Mouse (Mus musculus) liver, embryonic 11.5 days (tissue): Measurements from ENCODE around the gene Zfp131. TPM values are rescaled to one million over a fixed set of nuclear protein-coding genes. Genes with fewer than 3 reads are reported as not detected.
A peak's percentile ranks its signal among the peaks of the same experiment; 100 is the strongest.

ENCODE experiments used
- ATAC-seq: fragments of 200-750 bp; cut with Nextera tagmentation; replicated peaks from 2 replicates; pipeline ENCODE4 v1.8.0; 2017; ENCODE audit warnings: moderate number of reproducible peaks, mild to moderate bottlenecking, moderate TSS enrichment, moderate library complexity; ENCODE audit not compliant: low FRiP score
- DNase-seq: peaks from one replicate; pipeline ENCODE4 v3.0.0-alpha.2; 2017; ENCODE audit warnings: low spot score
- H3K27ac ChIP-seq: fragments of 300-500 bp; sonication (generic); 2 replicates; pipeline ENCODE4 v1.5.1; 2014; ENCODE audit warnings: mild to moderate bottlenecking, low read depth, low read length, control low read depth
- H3K27me3 ChIP-seq: fragments of 300-500 bp; sonication (generic); replicated peaks from 2 replicates; pipeline ENCODE4 v1.6.1; 2014; ENCODE audit warnings: low read length, mixed read lengths; ENCODE audit not compliant: control insufficient read depth, insufficient read depth
- H3K36me3 ChIP-seq: fragments of 300-500 bp; sonication (generic); 2 replicates; pipeline ENCODE4 v1.6.1; 2014; ENCODE audit warnings: mild to moderate bottlenecking, low read length, moderate library complexity, mixed read lengths; ENCODE audit not compliant: control insufficient read depth, insufficient read depth
- H3K4me1 ChIP-seq: fragments of 300-500 bp; sonication (generic); replicated peaks from 2 replicates; pipeline ENCODE4 v1.6.1; 2014; ENCODE audit warnings: low read length, mixed read lengths; ENCODE audit not compliant: control insufficient read depth, insufficient read depth
- H3K4me2 ChIP-seq: fragments of 300-500 bp; sonication (generic); 2 replicates; pipeline ENCODE4 v1.6.1; 2014; ENCODE audit warnings: mild to moderate bottlenecking, control low read depth, moderate library complexity
- H3K4me3 ChIP-seq: fragments of 300-500 bp; sonication (generic); 2 replicates; pipeline ENCODE4 v1.5.1; 2014; ENCODE audit warnings: low read depth, low read length, control low read depth
- H3K9ac ChIP-seq: fragments of 300-500 bp; sonication (generic); 2 replicates; pipeline ENCODE4 v1.6.1; 2014; ENCODE audit warnings: low read depth, low read length, control low read depth
- H3K9me3 ChIP-seq: fragments of 300-500 bp; sonication (generic); 2 replicates; pipeline ENCODE4 v1.6.1; 2016; ENCODE audit warnings: low read length, inconsistent platforms, mixed read lengths; ENCODE audit not compliant: control insufficient read depth
- WGBS: fragments of 180-500 bp; shearing (Covaris S2); extraction: QIAGEN DNeasy Blood & Tissue Kit; methylation state at CpG from one replicate; pipeline ENCODE4 v1.1.7; 2014; 5-methylcytosine and 5-hydroxymethylcytosine counted together
- polyA plus RNA-seq: library from polyadenylated mRNA; unstranded; fragments of >200 nt; fragmentation: Nextera tagmentation; extraction: Ambion mirVana; gene quantifications from 2 replicates; pipeline ENCODE4 v1.2.1, GENCODE M21; 2014

Zfp131 gene
- polyA plus RNA-seq, 1 experiment from 2014 or later, result 45.1 TPM

DNA sequence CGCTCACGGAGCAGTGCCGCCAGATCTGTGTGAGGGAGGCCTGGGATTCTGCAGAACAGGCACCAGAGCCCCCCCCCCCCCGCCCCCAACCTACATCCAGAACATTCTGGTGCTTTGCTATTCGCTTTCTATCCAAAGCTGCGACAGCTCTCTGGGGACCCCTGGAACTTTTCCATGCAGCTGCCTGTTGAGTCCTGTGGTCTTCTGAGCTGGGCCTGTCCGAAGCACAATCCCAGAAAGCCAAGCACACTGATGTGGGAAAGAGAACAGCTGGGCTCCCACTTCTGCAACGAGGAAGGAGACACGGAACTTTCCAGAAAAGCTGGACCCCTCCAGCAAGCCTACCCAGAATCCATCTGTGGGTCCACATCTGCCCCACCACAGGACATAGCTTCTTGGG lies 19.3 kb upstream of the Zfp131 start:
- no peak overlapping the region for H3K4me2 ChIP-seq
- ATAC-seq, result no peak
- no peaks in the 10 kb centered on the region for H3K4me1 ChIP-seq
- H3K4me3 ChIP-seq, result no peak overlapping the region
- no peaks in the 10 kb centered on the region for H3K36me3 ChIP-seq
- 86% methylated on average over 9 of the region's 9 CpGs for WGBS
- DNase-seq, result no peak
- H3K9ac ChIP-seq, result no peak overlapping the region
- H3K27ac ChIP-seq, result no peak overlapping the region
- no peaks in the 10 kb centered on the region for H3K9me3 ChIP-seq
- H3K27me3 ChIP-seq, result no peaks in the 10 kb centered on the region

DNA sequence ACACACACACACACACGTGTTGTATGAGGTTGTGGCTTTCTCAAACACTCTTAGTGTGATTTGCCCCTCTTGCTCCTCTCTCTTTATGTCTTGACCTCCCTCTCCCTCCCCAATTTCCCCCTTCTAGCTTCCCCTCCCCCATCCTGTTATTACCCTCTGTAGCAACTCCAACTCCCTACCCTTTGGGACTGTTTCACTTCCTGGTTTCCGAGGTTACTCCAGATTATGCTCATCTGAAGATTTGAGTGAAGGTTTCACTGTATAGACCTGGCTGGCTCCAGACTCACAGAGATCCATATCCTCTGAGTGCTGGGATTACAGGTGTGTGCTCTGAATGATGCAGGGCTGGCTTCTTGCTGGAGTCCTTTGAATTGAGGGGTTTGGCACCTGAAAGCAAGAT lies 18.2 kb upstream of the Zfp131 start:
- no peaks in the 10 kb centered on the region for H3K4me1 ChIP-seq
- no peaks in the 10 kb centered on the region for H3K36me3 ChIP-seq
- ATAC-seq (no peak), DNase-seq (no peak)
- no peak overlapping the region for H3K4me2 ChIP-seq
- 63% methylated on average over 2 of the region's 2 CpGs for whole genome bisulfite sequencing
- no peak overlapping the region for H3K4me3 ChIP-seq
- no peak overlapping the region for H3K27ac ChIP-seq
- no peaks in the 10 kb centered on the region for H3K27me3 ChIP-seq
- H3K9ac ChIP-seq, result no peak overlapping the region
- no peaks in the 10 kb centered on the region for H3K9me3 ChIP-seq

DNA sequence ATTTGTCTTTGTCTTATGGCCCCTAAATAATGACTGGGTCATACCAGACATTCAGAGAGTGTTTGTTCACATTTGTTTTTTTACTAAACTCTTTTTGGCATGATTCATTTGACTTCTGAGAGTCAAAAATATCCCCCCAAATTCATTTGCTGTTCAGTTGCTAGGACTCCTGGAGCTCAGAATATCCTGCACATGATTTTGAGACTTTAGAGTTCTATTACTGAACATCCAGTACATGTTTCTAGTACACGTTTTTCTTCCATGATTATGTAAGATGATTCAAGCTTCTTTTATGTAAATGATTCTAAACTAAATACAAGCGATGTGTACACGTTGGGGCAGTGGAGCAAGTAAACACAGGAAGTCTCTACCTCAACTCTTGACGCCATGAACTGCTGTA lies 7.0 kb upstream of the Zfp131 start:
- DNase-seq (no peak), ATAC-seq (no peak)
- no peak overlapping the region for H3K4me2 ChIP-seq
- no peak overlapping the region for H3K4me3 ChIP-seq
- H3K36me3 ChIP-seq, result no peaks in the 10 kb centered on the region
- H3K4me1 ChIP-seq, result no peaks in the 10 kb centered on the region
- 67% methylated on average over 4 of the region's 4 CpGs for WGBS
- H3K9ac ChIP-seq, result no peak overlapping the region
- H3K27me3 ChIP-seq, result no peaks in the 10 kb centered on the region
- H3K27ac ChIP-seq, result no peak overlapping the region
- H3K9me3 ChIP-seq, result no peaks in the 10 kb centered on the region

DNA sequence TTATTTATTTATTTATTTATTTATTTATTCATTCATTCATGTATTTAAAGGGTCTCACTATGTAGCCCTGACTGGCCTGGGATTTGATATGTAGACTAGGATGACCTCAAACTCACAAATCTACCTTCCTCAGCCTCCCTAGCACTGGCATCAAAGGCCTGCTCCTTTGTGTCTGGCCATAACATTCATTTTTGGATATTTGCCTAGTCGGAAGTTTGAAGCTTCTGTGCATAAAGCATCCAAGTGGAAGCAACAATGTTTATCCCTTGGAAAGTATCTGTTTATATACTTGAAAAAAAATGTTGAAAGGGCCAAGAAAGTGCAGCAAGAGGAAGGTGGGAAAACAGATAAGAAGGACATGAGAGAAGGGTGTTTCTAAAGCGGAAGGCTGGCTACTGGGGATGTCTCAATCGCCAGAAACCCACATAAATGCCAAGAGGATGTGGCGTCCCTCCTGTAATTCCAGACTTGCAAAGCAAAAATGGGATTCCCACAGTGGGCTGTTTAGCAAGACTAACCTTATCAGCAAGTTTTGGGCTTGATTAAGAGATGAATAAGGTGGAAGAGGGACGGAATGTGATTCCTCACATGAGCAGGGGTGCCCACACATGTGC lies 2.2 kb upstream of the Zfp131 start:
- Histone ChIP-seq H3K9me3 (no peaks in the 10 kb centered on the region), H3K4me2 (no peak overlapping the region), H3K27ac (no peak overlapping the region), H3K27me3 (no peaks in the 10 kb centered on the region), H3K4me1 (peaks cover 12% of the 10 kb centered on the region), H3K4me3 (no peak overlapping the region), H3K9ac (no peak overlapping the region), H3K36me3 (peaks cover 3% of the 10 kb centered on the region; the same call in 1 of the 2 replicates)
- DNase-seq (no peak), ATAC-seq (no peak)
- WGBS, result 62% methylated on average over 5 of the region's 5 CpGs

DNA sequence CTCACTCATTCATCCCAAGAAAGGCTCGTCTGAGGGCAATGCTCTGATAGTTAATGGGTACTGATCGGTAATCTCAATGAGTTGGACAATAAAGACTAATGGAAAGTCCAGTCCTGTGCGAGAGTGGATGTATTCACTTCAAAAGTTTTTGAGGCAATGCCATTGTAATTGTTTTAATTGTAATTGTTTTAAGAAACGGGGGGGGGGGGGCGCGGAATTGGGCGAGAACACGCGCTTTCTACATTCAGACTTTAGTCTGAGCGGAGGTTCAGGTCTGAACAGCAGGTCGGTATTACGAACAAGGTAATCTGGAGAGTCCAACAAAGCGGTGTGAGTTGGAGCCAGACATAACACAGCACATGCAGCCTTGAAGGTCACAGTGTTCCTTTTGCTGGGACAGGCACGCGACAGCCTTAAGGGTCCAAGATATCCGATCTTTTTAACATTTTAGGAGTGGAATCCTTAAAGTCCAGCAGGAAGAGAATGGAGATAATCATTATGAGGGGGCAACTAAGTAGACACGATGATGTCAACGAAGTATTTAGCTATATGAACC lies 969 bp upstream of the Zfp131 start:
- DNase-seq (no peak), ATAC-seq (no peak)
- Histone ChIP-seq H3K36me3 (peaks cover 10% of the 10 kb centered on the region), H3K9me3 (no peaks in the 10 kb centered on the region), H3K4me2 (peak overlapping the region; percentile 94), H3K4me3 (peak overlapping the region; percentile 92), H3K27ac (peak overlapping the region; percentile 90), H3K27me3 (no peaks in the 10 kb centered on the region), H3K4me1 (peaks cover 12% of the 10 kb centered on the region), H3K9ac (peak overlapping the region; percentile 94)
- 2% methylated on average over 18 of the region's 18 CpGs for WGBS

DNA sequence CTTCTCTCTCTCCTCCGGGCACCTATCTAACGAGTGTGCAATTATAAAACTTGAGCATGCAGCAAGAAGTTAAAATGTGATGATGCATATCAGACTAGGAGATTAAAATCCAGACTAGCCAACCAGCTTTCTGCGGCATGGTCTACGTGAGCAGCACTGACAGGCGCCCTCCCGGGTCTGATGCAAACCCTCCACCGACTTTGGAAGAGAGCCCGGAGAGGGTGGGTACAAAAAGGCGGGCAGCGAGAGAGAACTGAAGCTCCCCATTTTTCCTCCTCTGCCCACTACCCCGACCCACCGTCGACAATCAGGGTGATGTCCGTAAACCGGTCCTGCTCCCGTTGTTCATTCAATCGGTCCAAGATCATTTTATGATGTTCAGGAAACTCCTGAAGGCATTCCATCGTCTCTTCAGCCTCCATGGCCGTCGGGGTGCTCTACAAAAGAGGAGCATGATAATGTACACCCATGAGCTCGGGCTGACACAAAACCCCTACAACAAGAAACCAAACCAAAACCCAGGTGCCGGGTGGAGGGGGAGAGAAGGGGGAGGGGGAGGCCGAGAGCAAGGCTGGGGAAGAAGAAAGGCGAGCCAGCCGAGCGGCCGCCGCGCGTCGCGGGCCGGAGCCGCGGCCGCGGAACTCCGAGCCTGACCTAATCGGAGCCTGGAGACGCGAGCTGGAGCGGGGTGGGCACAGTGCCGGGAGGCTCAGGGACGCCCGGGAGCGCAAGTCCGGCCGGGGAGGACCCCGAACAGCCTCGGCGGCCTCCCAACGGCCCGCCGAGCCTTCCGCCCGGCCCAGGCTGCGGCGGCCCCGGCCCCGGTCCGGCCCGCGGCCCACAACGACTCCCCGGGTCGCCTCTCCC lies 605 bp downstream of the Zfp131 start:
- DNase-seq (peak; percentile 48), ATAC-seq (peak; percentile 60)
- Histone ChIP-seq H3K27ac (peak overlapping the region; percentile 90), H3K27me3 (no peaks in the 10 kb centered on the region), H3K9me3 (no peaks in the 10 kb centered on the region), H3K4me3 (peak overlapping the region; percentile 92), H3K4me1 (peaks cover 12% of the 10 kb centered on the region), H3K36me3 (peaks cover 18% of the 10 kb centered on the region), H3K9ac (peak overlapping the region; percentile 94), H3K4me2 (peak overlapping the region; percentile 78)
- WGBS, result 2% methylated on average over 44 of the region's 66 CpGs

DNA sequence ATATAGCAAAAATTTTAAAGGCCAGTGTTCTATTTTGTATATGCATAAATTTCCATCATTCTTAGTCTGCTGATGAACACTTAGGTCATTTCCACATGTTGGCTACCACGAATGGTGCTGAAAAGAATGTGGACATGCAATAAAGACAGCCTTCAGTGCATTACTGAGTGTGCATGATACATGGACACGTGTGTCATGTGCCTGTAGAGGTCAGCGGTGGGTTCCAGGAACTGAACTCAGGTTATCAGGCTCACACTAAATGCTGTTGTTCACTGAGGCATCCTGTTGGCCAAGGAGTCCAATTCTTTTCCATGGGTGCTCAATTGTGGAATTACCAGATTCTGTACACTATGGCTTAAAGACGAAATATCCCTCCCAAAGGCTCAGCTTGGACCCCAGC lies 7.1 kb downstream of the Zfp131 start:
- Histone ChIP-seq H3K9ac (no peak overlapping the region), H3K27me3 (no peaks in the 10 kb centered on the region), H3K27ac (no peak overlapping the region), H3K9me3 (no peaks in the 10 kb centered on the region), H3K4me3 (no peak overlapping the region), H3K4me1 (0 out of 2 replicates have a peak, but pooled peaks cover under 1% of the 10 kb centered on the region), H3K4me2 (no peak overlapping the region), H3K36me3 (peaks cover 46% of the 10 kb centered on the region)
- 82% methylated on average over 4 of the region's 4 CpGs for WGBS
- ATAC-seq (no peak), DNase-seq (no peak)

DNA sequence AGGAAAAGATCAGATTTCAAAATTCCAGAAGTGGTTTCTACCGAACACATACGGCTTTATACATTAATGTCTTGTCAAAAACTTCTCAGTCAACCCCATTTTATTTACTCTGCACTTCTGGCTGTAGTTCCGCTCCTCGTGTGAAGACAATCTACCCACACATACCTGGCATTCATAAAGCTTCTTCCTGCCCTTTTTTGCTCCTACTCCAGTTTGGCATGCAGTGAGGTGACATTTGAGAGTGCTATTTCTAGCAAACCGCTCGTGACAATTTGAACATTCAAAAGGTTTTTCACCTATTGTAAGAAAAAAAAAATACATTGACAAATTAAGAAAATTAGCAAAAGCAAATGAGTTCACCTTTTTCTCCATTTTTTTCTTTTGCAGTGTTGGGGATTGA lies 22.1 kb downstream of the Zfp131 start:
- no peak overlapping the region for H3K27ac ChIP-seq
- no peak overlapping the region for H3K9ac ChIP-seq
- no peak for ATAC-seq
- no peak overlapping the region for H3K4me3 ChIP-seq
- WGBS, result 91% methylated on average over 6 of the region's 6 CpGs
- H3K4me1 ChIP-seq, result no peaks in the 10 kb centered on the region
- H3K27me3 ChIP-seq, result no peaks in the 10 kb centered on the region
- H3K9me3 ChIP-seq, result no peaks in the 10 kb centered on the region
- peaks cover 40% of the 10 kb centered on the region for H3K36me3 ChIP-seq
- DNase-seq, result no peak
- H3K4me2 ChIP-seq, result no peak overlapping the region
